Mouse (Mus musculus): ENCODE results near the gene Zcchc24. TPM values are rescaled to one million over a fixed set of nuclear protein-coding genes. Genes with fewer than 3 reads are reported as not detected.

Gene Zcchc24
- polyA plus RNA-seq, 1 experiment from 2014 or later = 35.4 TPM

DNA sequence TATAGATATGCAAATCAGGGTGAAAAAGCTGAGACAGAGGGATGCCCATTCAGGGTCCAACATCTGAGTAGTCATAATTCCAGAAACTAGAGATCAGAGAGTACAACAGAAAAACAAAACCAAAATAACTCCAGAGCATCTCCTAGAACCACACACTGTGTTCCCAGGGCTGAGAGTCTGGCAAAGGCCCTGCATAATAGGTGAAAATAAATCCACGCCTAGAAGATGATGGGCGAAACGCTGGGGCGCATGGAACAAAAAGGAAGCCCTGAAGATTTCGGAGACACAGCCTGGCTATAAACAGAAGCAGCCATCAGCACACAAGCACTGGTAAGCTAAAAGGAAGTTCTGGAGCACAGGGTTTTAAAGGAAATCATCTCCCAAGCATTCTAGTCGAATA is 26.2 kb upstream of the Zcchc24 start:
- H3K4me1 ChIP-seq = peaks cover 26% of the 10 kb centered on the region
- H3K36me3 ChIP-seq = no peaks in the 10 kb centered on the region
- no peak overlapping the region for H3K4me3 ChIP-seq
- H3K9ac ChIP-seq = no peak overlapping the region
- WGBS = 61% methylated on average over 6 of the region's 6 CpGs
- H3K27me3 ChIP-seq = no peaks in the 10 kb centered on the region
- no peaks in the 10 kb centered on the region for H3K9me3 ChIP-seq
- H3K4me2 ChIP-seq = no peak overlapping the region
- no peak for ATAC-seq (ENCODE audit: insufficient number of reproducible peaks, low FRiP score, low TSS enrichment, low read depth)
- H3K27ac ChIP-seq = peak overlapping the region; percentile 75

DNA sequence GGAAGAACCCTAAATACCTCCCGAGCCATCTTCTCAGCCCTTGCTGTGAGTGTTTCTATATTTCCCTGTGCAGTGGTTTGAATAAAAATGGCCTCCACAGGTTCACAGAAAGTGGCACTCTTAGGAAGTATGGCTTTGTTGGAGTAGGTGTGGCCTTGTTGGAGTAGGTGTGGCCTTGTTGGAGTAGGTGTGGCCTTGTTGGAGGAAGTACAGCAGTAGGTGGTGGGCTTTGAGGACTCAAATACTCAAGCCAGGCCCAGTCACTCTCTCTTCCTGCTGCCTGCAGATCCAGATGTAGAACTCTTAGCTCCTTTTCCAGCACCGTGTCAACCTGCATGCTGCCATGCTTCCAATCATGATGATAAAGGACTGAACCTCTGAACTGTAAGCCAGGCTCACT is 25.5 kb upstream of the Zcchc24 start:
- Histone ChIP-seq H3K27ac (no peak overlapping the region), H3K9me3 (no peaks in the 10 kb centered on the region), H3K36me3 (no peaks in the 10 kb centered on the region), H3K27me3 (no peaks in the 10 kb centered on the region), H3K4me3 (no peak overlapping the region), H3K4me2 (no peak overlapping the region), H3K9ac (no peak overlapping the region), H3K4me1 (peaks cover 25% of the 10 kb centered on the region)
- WGBS = 96% methylated on average over 2 of the region's 2 CpGs
- ATAC-seq (ENCODE audit: insufficient number of reproducible peaks, low FRiP score, low TSS enrichment, low read depth) = no peak

DNA sequence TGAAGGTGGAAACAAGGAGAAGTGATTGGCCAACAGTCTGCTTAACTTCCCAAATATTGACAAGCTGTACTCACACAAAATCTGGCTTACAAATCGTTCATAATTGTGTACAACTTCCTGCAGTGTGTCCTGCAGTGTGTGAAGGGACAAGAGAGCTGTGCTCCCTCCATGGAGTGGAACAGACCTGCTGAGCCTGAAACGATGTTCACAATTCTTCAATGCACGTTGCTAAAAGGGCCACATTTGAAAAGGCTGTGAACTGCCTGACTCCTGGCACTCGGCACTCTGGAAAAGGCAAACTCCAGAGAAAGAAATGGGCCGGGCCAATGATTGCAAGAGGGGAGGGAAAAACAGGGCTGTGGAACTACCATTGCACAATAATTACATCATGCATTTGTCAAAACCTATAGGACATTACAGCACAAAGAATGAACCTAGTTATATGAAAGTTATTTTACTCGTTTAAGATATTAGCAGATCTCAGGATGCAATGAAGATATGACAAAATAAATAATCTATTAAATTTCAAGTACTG is 22.0 kb upstream of the Zcchc24 start:
- WGBS = 63% methylated on average over 6 of the region's 6 CpGs
- H3K27ac ChIP-seq = no peak overlapping the region
- no peak for ATAC-seq (ENCODE audit: insufficient number of reproducible peaks, low FRiP score, low TSS enrichment, low read depth)

DNA sequence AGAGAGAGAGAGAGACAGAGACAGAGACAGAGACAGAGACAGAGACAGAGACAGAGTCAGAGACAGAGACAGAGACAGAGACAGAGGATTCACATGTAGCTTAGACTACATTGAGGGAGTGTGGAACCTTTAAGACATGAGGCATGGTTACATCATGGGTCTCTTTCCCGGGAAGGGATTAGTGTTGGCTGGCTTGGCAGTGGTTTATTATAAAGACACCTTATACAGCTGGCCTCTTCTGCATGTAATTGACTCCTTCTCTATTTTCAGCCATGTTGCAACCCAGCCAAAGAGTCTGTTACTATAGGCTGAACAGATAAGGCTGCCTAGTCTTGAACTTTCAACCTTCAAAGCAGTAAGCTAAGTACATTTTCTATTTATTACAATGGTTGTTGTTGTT is 21.1 kb upstream of the Zcchc24 start:
- Histone ChIP-seq H3K4me3 (no peak overlapping the region), H3K27ac (no peak overlapping the region), H3K36me3 (no peaks in the 10 kb centered on the region), H3K4me1 (peaks cover 24% of the 10 kb centered on the region), H3K9ac (no peak overlapping the region), H3K27me3 (no peaks in the 10 kb centered on the region), H3K4me2 (no peak overlapping the region), H3K9me3 (no peaks in the 10 kb centered on the region)
- no peak for ATAC-seq (ENCODE audit: insufficient number of reproducible peaks, low FRiP score, low TSS enrichment, low read depth)
- 8% methylated on average over 1 of the region's 1 CpGs for WGBS

More for the DNA sequence above, 22.0 kb upstream of the Zcchc24 start:
- no peak overlapping the region for H3K9ac ChIP-seq
- peaks cover 32% of the 10 kb centered on the region for H3K4me1 ChIP-seq
- no peaks in the 10 kb centered on the region for H3K9me3 ChIP-seq
- no peaks in the 10 kb centered on the region for H3K27me3 ChIP-seq
- H3K4me3 ChIP-seq = no peak overlapping the region
- H3K36me3 ChIP-seq = no peaks in the 10 kb centered on the region
- H3K4me2 ChIP-seq = no peak overlapping the region

- ATAC-seq (ENCODE audit: insufficient number of reproducible peaks, low FRiP score, low TSS enrichment, low read depth) = no peak
Observed at GRCm38 (mm10) chr14:25789207-25789606, 20.4 kb upstream of the Zcchc24 start.

GRCm38 (mm10) chr14:25788201-25788600 is 19.4 kb upstream of the Zcchc24 start:
- Histone ChIP-seq H3K27ac (no peak overlapping the region), H3K27me3 (no peaks in the 10 kb centered on the region), H3K4me1 (peaks cover 24% of the 10 kb centered on the region), H3K9ac (no peak overlapping the region), H3K36me3 (no peaks in the 10 kb centered on the region), H3K4me2 (no peak overlapping the region), H3K4me3 (no peak overlapping the region), H3K9me3 (no peaks in the 10 kb centered on the region)
- ATAC-seq (ENCODE audit: insufficient number of reproducible peaks, low FRiP score, low TSS enrichment, low read depth) = no peak
- WGBS = 72% methylated on average over 5 of the region's 5 CpGs

More at GRCm38 (mm10) chr14:25789207-25789606, 20.4 kb upstream of the Zcchc24 start:
- Histone ChIP-seq H3K36me3 (no peaks in the 10 kb centered on the region), H3K9ac (no peak overlapping the region), H3K27me3 (no peaks in the 10 kb centered on the region), H3K9me3 (no peaks in the 10 kb centered on the region), H3K4me3 (no peak overlapping the region), H3K27ac (no peak overlapping the region), H3K4me1 (peaks cover 24% of the 10 kb centered on the region), H3K4me2 (no peak overlapping the region)

GRCm38 (mm10) chr14:25787387-25787910 is 18.6 kb upstream of the Zcchc24 start:
- no peaks in the 10 kb centered on the region for H3K9me3 ChIP-seq
- WGBS = 41% methylated on average over 12 of the region's 12 CpGs
- peaks cover 24% of the 10 kb centered on the region for H3K4me1 ChIP-seq
- no peak overlapping the region for H3K4me3 ChIP-seq
- H3K4me2 ChIP-seq = 0 out of 2 replicates have a peak overlapping the region, but pooled peaks have one; percentile 20
- no peak overlapping the region for H3K9ac ChIP-seq
- no peak for ATAC-seq (ENCODE audit: insufficient number of reproducible peaks, low FRiP score, low TSS enrichment, low read depth)
- no peaks in the 10 kb centered on the region for H3K27me3 ChIP-seq
- H3K36me3 ChIP-seq = no peaks in the 10 kb centered on the region
- H3K27ac ChIP-seq = peak overlapping the region; percentile 74

DNA sequence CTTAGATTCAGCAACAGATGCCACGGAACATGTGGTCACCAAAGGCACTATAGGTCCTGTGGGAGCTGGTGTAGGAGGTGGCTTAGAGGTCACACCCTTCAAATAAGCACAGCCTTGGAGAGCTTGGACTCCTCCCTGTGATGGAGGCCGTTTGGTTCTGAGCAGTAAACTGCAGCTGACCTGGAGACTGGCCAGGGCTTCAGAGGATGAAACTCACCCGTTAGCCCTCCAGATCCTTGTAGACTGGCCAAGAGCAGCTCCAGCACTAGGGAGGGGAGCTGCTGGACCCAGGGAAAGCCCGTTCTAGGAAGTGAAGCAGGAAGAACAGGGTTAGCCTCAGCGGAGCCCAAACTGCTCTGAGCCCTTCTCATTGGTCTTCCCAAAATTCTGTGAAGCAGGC is 18.1 kb upstream of the Zcchc24 start:
- Histone ChIP-seq H3K27ac (peak overlapping the region; percentile 74), H3K4me1 (peaks cover 28% of the 10 kb centered on the region), H3K4me2 (0 out of 2 replicates have a peak overlapping the region, but pooled peaks have one; percentile 20), H3K9ac (no peak overlapping the region), H3K4me3 (no peak overlapping the region), H3K9me3 (no peaks in the 10 kb centered on the region), H3K27me3 (no peaks in the 10 kb centered on the region), H3K36me3 (no peaks in the 10 kb centered on the region)
- WGBS = 28% methylated on average over 5 of the region's 5 CpGs
- ATAC-seq (ENCODE audit: insufficient number of reproducible peaks, low FRiP score, low TSS enrichment, low read depth) = peak; percentile 76

GRCm38 (mm10) chr14:25785210-25785609 is 16.4 kb upstream of the Zcchc24 start:
- Histone ChIP-seq H3K27me3 (no peaks in the 10 kb centered on the region), H3K4me1 (peaks cover 30% of the 10 kb centered on the region), H3K9ac (no peak overlapping the region), H3K9me3 (no peaks in the 10 kb centered on the region), H3K4me3 (no peak overlapping the region), H3K4me2 (no peak overlapping the region), H3K36me3 (no peaks in the 10 kb centered on the region), H3K27ac (no peak overlapping the region)
- WGBS = 84% methylated on average over 4 of the region's 4 CpGs
- no peak for ATAC-seq (ENCODE audit: insufficient number of reproducible peaks, low FRiP score, low TSS enrichment, low read depth)

DNA sequence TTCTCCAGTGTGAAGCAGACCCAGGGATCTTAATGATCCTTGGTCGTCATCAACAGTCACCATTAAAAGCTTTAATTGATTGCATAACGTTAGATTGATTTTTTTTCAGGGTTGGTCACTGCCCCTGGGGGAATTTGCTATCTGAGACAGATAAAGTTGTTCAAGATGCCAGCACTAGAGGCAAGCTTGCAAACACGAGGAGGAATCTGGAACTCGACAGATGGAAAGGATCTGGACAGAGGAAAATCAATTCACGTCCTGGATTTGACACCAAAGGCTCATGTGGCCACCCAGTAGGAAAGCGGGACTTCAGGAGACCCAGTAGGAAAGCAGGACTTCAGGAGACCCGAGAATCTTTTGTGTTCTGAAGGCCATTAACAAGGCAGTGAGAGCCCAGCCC is 14.4 kb upstream of the Zcchc24 start:
- Histone ChIP-seq H3K27ac (no peak overlapping the region), H3K9ac (no peak overlapping the region), H3K4me2 (no peak overlapping the region), H3K27me3 (no peaks in the 10 kb centered on the region), H3K4me3 (no peak overlapping the region), H3K9me3 (no peaks in the 10 kb centered on the region), H3K36me3 (no peaks in the 10 kb centered on the region), H3K4me1 (peaks cover 24% of the 10 kb centered on the region)
- 30% methylated on average over 7 of the region's 7 CpGs for WGBS
- ATAC-seq (ENCODE audit: insufficient number of reproducible peaks, low FRiP score, low TSS enrichment, low read depth) = no peak

GRCm38 (mm10) chr14:25780601-25781000 is 11.8 kb upstream of the Zcchc24 start:
- H3K4me3 ChIP-seq = no peak overlapping the region
- 74% methylated on average over 11 of the region's 11 CpGs for WGBS

DNA sequence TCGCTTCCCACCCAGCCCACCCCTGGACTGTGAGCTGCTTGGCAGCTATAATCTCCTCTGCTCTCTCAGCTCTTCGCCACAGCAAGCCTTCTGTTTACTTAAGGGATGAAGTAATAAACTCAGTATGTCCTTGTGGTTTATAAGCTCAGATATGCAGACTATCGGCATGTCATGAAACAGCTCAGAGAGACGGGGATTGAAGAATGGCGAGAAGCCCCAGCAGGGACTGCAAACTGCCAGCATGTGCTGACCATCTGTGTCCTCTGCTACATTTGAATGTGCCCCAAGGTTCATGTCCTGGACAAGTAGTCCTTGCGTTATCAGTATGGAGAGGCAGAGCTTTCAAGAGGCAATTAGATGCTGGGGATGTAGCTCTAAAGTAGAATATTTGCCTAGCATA is 7.5 kb upstream of the Zcchc24 start:
- no peak for ATAC-seq (ENCODE audit: insufficient number of reproducible peaks, low FRiP score, low TSS enrichment, low read depth)
- Histone ChIP-seq H3K27me3 (no peaks in the 10 kb centered on the region), H3K4me3 (no peak overlapping the region), H3K27ac (0 out of 2 replicates have a peak overlapping the region, but pooled peaks have one; percentile 17), H3K4me1 (peaks cover 16% of the 10 kb centered on the region), H3K4me2 (no peak overlapping the region), H3K9ac (no peak overlapping the region), H3K9me3 (no peaks in the 10 kb centered on the region), H3K36me3 (no peaks in the 10 kb centered on the region)
- WGBS = 45% methylated on average over 6 of the region's 6 CpGs

More at GRCm38 (mm10) chr14:25780601-25781000, 11.8 kb upstream of the Zcchc24 start:
- Histone ChIP-seq H3K9me3 (no peaks in the 10 kb centered on the region), H3K36me3 (no peaks in the 10 kb centered on the region), H3K4me1 (peaks cover 14% of the 10 kb centered on the region), H3K9ac (no peak overlapping the region), H3K27me3 (no peaks in the 10 kb centered on the region), H3K4me2 (no peak overlapping the region), H3K27ac (no peak overlapping the region)
- ATAC-seq (ENCODE audit: insufficient number of reproducible peaks, low FRiP score, low TSS enrichment, low read depth) = no peak

GRCm38 (mm10) chr14:25774100-25774499 is 5.3 kb upstream of the Zcchc24 start:
- H3K36me3 ChIP-seq = no peaks in the 10 kb centered on the region
- no peaks in the 10 kb centered on the region for H3K9me3 ChIP-seq
- H3K4me3 ChIP-seq = no peak overlapping the region
- H3K4me2 ChIP-seq = no peak overlapping the region
- ATAC-seq (ENCODE audit: insufficient number of reproducible peaks, low FRiP score, low TSS enrichment, low read depth) = no peak
- peaks cover 22% of the 10 kb centered on the region for H3K4me1 ChIP-seq
- H3K27me3 ChIP-seq = no peaks in the 10 kb centered on the region
- no peak overlapping the region for H3K27ac ChIP-seq
- 32% methylated on average over 5 of the region's 5 CpGs for WGBS
- H3K9ac ChIP-seq = no peak overlapping the region

Data from limb, embryonic 15.5 days (tissue).